Mouse (Mus musculus) lung, postnatal 0 days (tissue): ENCODE data around the gene Dscaml1.

Source experiments
- CTCF ChIP-seq: IDR thresholded peaks from 2 replicates; pipeline ENCODE4 v1.5.1; 2016; ENCODE audit warnings: antibody characterized with exemption, mild to moderate bottlenecking
- EP300 ChIP-seq: IDR thresholded peaks from 2 replicates; pipeline ENCODE4 v1.6.1; 2016; ENCODE audit warnings: antibody characterized with exemption, mild to moderate bottlenecking, control low read depth

DNA sequence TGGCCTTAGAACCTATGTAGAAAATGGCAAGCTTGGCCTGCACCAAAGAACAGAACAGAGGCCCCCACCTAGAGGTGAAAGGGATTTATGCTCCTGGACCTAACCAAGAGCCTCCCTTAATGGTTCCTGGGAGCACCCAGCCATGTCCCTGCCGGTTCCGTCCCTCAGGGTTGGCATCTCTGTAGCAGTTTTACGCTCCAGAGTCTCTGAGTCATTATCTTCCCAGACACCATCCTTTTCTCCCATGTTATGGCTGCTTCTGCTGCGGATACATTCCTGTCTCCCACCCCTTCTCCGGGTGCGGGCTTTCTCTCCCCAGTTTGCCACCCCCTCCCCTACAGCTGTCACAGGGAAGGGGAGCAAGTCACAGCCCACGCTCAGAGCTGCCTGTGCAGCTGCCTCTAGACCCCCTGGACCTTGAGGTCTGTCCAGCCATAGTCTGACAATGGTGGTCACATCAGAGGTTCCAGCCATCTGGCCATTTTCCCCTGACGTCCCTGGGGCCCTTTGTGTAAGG lies 108.1 kb downstream of the Dscaml1 start:
- TF ChIP-seq CTCF (no peak), EP300 (no peak)
